Mouse (Mus musculus) embryonic fibroblast, embryonic 13.5 days (primary cell): ENCODE results near the gene Guca1a.

Experiments
- CTCF ChIP-seq: IDR thresholded peaks from 2 replicates; pipeline ENCODE4 v1.5.1; 2011; ENCODE audit warnings: mild to moderate bottlenecking, control low read depth, low read length, moderate library complexity, borderline replicate concordance; ENCODE audit not compliant: insufficient read depth
- POLR2A ChIP-seq: IDR thresholded peaks from 2 replicates; pipeline ENCODE4 v1.6.1; 2011; ENCODE audit warnings: low read depth, mild to moderate bottlenecking, control low read depth, low read length, moderate library complexity

- no peak for TF ChIP-seq POLR2A
- TF ChIP-seq CTCF, result no peak
Measured at GRCm38 (mm10) chr17:47407717-47408557, 7.6 kb upstream of the Guca1a start.
